Mouse (Mus musculus): ENCODE results near the gene Rnf39.

The Rnf39 gene

DNA sequence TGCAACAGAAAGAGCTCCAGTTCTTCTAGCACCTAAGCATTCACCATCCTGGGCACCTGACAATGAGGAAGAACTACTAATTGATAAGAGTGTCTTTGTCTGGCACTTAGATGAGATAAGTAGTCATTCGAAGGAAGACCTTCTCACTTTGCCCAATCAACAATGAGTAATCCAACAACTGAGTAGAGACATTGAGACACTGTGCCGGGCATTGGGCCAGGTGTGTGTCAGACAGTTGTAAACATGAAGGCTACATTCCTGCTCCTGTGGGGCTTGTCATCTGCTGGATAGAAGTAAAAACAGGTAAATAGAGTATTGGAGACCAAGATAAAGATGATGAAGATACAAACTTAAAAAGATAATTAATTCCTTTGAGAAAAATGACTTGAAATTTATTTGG lies 4.7 kb upstream of the Rnf39 start:
- DNase-seq (ENCODE audit: extremely low read depth, insufficient read length, low spot score), result no peak

DNA sequence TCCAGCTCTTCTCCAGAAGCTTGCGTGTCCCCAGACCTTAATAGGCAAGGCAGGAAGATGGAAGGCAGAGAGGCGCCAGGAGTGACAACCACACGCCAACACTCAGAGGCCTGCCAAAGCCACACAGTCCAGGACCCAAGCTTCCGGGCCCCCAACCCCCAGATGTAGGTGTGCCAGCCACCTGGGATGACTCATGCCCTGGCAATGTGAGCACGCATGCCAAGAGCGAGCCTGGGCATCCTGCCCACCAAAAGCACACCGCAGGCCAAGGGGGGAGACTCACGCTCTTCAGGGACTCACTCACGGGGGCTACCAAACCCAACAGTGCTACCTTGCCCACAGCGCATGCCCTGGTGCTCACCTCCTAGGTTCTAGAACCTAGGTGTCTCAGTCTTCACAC lies 327 bp upstream of the Rnf39 start:
- DNase-seq (ENCODE audit: extremely low read depth, insufficient read length, low spot score), result peak; percentile 93

DNA sequence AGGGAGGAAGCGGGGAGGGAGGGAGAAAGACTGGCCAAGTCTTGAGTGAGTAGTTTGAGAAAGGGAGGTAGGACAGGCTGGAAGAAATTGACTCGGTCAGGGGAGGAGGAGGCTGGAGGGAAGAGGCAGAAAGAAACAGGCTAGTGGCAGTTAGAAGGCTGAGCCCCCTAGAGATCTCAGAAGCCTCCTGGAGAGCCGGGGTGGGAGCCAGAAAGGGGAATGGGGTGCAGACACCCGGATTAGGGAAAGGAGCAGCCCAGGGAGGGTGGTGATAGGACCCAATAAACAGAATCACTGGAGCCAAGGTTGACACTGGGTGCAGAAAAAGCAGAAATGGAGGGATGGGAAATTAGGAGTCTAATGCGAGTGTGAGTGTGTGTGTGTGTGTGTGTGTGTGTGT lies 973 bp downstream of the Rnf39 start:
- DNase-seq (ENCODE audit: extremely low read depth, insufficient read length, low spot score), result no peak

DNA sequence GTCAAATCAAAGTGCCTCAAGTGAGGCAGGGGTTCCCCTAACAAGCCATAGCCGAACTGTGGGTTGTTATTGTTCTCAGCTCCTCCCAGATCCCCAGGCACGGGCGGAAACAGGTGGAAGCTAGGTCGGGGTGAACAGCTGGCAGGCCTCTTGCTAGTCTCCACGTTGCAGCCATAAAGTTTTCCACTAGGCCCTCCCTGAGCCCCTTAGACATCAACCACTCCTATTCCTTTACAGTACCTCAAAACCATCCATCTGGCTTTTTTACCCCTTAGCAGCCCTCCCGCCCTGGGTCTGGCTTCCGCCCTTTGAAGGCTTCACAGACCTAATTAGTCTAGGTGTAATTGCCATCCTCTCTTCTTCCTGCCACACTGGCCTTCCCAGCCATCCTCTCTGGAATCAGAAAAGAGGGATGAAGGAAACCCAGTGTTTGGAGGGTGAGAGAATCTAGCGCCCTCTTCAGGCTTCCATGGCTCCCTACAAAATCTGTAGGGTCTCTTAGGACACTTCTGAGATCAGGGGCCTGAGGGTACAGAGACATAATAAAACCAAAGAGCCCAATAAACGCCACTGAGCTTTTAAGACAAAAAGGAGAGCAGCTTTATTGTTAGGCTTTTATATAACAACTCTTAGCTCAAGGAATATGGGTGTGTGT lies 1.5 kb downstream of the Rnf39 start:
- peak; percentile 47 for DNase-seq (ENCODE audit: extremely low read depth, insufficient read length, low spot score)

DNA sequence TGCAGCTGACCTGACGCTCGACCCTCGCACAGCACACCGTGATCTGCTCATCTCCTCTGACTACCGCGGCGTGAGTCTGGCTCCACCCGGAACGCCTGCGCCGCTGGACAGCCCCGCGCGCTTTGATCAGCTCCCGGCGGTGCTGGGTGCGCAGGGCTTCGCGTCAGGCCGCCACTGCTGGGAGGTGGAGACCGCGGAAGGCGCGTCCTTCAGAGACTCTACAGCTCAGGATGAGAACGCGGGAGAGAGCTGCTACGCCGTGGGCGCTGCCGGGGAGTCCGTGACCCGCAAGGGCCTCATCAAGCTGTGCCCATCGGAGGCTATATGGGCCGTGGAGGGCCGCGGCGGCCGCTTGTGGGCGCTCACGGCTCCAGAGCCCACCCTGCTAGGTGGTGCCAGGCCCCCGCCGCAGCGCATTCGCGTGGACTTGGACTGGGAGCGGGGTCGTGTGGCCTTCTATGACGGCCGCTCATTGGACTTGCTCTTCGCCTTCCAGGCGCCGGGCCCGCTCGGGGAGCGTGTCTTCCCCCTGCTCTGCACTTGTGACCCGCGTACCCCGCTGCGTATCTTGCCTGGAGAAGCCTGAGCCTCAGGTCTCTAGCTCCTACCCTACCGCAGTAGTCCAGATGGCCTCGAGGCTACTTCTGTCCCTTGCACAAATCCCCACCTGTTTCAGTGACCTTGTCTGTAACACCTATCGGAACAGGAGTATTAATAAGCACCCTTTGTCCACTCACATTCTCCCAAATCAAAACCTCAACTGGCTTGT lies 4.5 kb downstream of the Rnf39 start:
- peak; percentile 35 for DNase-seq (ENCODE audit: extremely low read depth, insufficient read length, low spot score)

DNA sequence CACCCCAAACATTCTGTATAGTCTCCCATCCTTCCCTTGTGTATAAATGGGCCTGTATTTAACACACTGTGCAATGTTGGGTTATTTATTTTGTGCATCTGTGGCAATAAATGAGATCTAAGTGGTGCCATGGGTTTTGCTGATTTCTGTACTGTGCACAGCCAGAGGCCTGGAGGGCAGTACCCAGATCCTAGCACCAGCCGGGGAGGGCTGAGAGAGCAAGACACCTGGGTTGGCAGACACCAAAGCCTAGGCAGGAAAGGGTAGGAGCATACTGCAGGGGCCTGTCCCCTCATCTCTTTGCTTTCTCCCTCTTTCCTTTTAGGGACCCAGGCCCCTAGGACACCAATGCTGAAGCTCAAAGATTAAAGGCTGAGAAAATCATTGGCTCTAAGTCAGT lies 5.6 kb downstream of the Rnf39 start:
- DNase-seq (ENCODE audit: extremely low read depth, insufficient read length, low spot score), result no peak

DNA sequence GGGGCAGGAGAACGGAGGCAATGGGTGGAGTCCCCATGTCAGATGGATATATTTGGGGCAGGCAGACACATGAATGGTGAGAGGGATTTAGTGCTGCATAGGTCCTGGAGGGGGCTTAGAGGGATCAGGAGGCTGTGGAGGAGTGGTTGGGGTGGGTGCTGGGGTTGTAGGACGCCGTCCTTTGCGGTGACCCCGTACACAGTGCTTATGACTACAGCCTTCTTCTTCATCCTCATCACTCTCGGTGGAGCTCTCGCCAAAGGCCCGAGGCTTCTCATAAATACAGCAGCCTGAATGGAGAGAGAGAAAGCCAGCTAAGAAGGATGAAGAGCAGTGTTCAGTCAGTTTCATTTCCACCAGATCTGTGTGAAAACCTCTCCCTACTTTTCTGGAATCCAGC lies 6.5 kb downstream of the Rnf39 start:
- no peak for DNase-seq (ENCODE audit: extremely low read depth, insufficient read length, low spot score)

DNA sequence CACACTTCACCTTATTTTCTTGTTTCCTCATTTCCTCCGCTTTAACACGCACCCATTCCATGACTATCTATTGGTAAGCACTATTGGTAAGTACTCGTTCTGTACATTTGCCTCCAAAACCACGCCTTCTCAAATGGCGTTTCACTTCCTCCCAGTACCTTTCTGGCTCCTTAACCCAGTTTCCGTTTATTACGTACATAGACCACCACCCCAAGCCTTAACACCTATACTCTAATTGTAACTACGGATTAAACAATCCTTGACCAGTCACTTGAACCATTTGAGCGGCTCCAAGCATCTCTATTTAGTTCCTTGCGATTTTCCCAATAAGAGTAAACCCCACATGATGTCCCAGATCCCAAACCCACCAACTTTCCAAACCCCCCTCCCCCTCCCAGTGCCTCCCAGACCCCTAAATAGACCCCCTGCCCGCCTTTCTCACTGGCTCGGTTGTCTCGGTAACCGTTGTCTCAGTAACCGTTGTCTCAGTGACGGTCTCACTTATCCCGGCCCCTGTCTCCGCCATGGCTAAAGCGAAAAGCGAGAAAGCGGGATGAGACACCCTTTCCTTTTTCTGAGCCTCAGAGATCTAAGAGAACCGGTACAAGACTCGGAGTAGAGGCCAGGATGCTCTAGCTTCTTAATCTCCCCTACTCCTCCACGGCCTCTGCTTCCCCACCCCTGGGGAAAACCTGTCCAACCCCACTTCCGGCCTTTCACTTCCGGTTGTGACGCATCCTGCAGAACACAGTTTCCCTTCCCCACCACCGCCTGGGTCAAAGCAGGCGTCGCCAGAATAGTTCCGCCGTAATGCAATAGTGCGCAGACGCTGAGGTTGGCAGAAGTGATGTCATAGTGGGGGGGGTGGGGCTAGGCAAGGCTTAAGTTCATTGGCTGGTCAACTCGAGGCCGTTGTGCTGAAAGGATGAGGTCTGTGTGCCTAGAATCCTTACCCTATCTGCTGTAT lies 8.5 kb downstream of the Rnf39 start, which contains the start of gene Ppp1r11:
TSS of gene Ppp1r11 (minus strand) at position 761 of the 967 bp plus-strand sequence.
- DNase-seq (ENCODE audit: extremely low read depth, insufficient read length, low spot score), result peak; percentile 92

DNA sequence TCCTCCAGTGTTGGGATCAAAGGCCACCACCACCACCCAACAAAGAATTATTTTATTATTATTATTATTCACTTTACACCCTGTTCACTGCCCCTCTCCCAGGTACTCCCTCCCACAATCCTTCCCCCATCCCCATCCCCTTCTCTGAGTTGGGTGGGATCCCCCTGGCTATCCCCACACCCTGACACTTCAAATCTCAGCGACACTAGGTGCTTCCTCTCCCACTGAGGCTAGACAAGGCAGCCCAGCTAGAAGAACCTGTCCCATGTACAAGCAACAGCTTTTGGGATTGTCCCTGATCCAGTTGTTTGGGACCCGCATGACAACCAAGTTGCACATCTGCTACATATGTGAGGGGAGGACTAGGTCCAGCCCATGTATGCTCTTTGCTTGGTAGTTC lies 9.9 kb downstream of the Rnf39 start:
- no peak for DNase-seq (ENCODE audit: extremely low read depth, insufficient read length, low spot score)

DNA sequence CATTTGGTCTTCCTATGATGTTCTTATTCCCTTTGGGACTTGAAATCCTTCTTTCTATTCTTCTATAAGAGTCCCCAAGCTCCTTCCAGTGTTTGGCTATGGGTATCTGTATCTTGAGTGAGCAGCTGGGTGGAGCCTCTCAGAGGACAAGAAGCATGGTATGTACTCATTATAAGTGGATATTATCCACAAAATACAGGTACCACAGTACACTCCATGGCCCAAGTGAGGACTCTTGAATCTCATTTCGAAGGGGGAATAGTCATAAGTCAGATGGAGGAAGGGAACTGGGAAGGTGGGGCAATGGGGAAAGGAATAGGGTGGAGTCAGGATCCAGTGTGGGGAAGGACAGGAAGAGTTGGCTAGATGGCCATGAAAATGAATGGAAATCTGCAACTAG lies 10.3 kb downstream of the Rnf39 start:
- DNase-seq (ENCODE audit: extremely low read depth, insufficient read length, low spot score), result no peak

DNA sequence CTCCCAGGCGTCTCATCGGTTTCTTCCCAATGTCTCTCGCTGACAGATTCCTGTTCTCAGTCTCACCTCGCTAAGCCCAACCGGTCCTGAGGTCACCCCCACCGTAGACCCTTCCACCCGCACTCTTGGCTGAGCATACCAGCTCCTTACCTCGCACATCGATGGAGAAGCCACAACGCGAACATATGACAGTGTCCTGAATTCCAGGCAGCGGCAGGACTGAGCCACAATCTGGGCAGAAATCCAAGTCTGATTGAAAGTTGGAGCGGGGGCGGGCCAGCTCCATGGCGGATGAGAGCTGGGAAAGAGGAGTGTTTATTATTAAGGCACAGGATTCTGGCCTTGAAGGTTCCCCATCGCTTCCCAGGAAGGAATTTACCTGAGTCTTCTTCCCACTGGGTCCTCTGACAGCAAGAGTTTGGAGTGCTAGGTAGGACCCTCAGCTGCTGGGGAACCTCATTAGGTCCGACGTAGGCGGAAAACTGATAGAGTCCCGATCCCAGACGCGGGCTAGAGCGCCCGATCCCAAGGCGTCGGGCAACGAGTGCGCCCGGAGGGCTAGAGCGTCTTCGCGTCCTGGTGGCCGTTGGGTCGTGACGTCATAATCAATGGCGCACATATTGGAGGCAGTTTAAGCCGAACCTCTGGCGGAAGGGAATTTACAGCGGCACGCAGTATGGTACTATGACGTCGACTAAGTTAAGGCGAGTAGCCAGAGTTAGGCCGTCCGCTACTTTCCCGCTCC lies 15.5 kb downstream of the Rnf39 start, which contains the start of the genes Znrd1 and Znrd1as:
TSS of gene Znrd1 (minus strand) at position 561 of the 745 bp plus-strand sequence.
TSS of gene Znrd1as (plus strand) at position 594 of the 745 bp plus-strand sequence.
- DNase-seq (ENCODE audit: extremely low read depth, insufficient read length, low spot score), result peak; percentile 95

DNA sequence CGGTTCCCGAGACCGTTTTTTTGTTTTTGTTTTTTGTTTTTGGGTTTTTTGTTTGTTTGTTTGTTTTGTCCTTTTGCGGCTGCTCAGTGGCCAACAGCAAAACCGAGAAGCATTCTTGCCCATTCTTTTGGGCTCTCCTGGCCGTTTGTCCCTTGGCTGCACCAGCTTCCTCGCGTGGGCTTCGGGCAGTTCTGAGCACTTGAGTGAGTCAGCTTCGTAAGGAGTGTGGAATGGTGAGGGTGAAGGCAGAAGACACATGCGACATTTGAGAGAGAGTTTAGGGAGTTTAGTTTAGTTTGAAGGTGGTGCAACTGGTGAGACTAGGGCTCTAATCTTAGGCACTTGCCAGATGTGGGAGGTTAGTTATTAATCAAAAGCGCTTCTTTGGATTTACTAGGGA lies 16.2 kb downstream of the Rnf39 start:
- DNase-seq (ENCODE audit: extremely low read depth, insufficient read length, low spot score), result peak; percentile 33

DNA sequence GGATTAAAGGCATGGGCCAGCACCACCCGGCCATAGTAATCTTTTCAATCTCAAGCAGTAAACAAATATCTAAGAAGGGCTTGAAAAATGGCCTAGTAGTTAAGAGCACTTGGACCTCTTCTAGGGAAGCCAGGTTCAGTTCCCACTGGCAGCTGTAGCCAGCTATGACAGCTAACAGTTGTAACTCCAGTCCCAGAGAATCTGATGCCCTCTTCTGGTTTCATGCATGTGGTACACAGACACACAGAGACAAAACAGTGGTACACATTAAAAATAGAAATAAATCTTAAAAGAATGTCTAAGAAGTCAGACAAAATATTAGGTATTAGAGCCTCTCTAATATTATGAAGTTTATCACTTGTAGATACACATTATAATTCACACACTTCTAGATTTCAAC lies 18.4 kb downstream of the Rnf39 start:
- DNase-seq (ENCODE audit: extremely low read depth, insufficient read length, low spot score), result no peak

DNA sequence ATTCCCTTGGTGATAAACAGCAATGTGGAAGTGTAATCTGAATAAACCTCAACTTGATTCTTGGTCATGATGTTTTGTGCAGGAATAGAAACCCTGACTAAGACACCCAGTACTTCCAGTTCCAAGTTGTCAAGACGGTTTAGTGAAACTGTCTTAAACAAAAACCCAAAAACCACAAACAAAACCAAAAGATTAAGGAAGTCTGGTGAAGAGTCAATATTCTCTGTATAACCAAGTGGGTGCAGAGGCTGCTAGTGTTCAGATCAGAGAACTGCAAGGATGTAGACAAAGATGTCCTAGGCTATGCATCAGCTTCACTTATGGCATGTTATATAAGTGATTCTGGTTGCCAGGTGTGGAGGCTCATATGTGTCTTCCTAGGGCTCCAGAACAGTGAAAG lies 24.2 kb downstream of the Rnf39 start:
- DNase-seq (ENCODE audit: extremely low read depth, insufficient read length, low spot score), result no peak

DNA sequence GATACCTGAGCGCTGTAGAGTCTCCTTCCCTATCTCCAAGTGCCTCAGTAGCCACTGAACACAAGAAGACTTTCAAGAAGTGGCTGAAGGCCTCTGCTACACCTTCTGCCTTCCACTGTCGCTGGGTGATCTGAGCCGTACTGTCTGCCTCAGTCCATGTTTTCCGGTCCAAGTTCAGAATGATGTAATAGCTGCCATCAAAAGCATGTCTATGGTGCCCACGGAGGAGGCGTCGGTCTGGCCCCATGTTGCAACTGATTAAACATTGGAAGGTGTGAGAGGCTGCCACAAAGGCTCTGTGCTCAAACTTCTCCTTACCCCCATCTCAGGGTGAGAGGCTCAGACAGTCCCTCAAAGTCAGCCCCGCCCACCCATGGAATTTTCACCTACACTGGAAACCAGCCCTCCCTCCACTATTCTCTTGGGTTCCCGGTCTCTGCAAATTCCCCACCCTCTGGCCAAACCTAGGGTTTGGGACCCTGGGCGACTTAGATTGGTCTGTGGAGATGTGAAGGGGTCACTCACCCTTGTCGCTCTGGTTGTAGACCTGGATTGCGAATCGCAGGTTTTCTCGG lies 27.7 kb downstream of the Rnf39 start:
- no peak for DNase-seq (ENCODE audit: extremely low read depth, insufficient read length, low spot score)

DNA sequence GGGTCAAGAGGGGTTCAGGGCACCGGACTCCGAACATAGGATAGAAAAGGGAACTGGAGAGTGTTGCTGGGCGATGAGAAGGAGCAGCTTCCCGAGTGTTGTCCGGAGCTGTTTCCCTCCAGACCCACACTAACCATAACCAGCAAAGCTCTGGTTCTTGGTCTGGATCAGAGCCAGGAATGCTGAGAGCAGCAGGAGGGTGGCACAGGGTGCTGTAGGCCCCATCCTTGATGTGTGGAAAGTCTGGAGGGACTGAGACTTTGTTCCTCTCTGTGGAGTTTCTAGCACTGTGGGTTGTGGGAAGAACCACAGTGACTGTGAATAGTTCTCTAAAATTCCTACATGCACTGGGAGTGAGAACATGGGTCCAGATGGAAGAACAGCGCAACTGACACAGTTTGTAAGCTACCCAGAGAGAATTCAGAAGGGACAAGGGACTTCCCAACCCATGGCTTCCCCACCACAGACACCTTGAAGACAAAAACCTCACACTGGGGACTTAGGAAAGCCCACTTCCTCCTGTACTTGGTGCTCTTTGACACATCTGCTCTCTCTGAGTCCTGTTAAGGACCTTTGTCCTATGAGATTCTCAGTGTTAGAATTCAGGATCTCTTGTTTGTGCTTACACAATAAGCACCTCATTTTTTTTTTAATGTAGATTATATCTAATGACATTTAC lies 28.6 kb downstream of the Rnf39 start:
- no peak for DNase-seq (ENCODE audit: extremely low read depth, insufficient read length, low spot score)

DNA sequence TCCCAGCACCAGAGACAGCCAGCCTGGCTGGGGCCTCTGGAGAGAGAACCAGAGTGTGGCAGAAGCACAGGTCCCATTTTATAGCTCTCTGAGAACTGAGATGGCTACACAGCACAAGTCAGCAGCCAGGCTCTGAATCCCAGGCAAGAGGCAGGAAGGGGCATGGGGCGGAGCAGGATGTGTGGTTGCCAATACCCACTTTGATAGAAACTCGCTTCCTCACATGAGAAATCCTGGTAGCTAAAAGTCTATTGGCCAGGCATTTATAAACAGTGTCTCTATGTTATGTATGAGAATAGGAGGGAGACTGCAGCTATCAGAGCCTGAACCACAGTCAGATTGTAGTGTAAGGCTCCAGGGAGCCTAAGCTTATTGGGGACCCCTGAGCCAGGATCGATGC lies 30.1 kb downstream of the Rnf39 start:
- DNase-seq (ENCODE audit: extremely low read depth, insufficient read length, low spot score), result no peak

DNA sequence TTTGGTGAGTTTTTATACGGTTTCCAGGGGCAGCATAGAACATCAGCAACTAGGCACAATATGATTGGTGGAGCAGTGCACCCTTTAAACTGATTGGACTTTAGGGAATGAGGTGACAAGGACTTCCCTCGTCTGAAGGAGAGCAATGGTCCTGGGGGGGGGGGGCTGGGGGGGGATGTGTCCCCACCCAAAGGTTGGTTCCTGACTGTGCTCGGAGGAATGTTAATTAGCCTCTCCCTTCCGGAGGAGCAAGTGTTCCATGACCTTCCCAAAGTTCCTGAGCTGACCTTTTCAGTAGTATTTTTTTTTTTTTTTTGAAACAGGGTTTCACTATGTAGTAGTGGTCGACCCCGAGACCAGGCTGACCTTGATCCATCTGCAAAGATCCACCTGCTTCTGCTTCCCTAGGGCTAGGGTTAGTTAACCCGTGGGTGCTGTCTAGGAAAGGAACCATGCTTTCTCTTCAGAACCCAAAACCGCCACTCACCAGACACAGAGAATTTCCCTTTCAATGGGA lies 30.6 kb downstream of the Rnf39 start:
- peak; percentile 66 for DNase-seq (ENCODE audit: extremely low read depth, insufficient read length, low spot score)

DNA sequence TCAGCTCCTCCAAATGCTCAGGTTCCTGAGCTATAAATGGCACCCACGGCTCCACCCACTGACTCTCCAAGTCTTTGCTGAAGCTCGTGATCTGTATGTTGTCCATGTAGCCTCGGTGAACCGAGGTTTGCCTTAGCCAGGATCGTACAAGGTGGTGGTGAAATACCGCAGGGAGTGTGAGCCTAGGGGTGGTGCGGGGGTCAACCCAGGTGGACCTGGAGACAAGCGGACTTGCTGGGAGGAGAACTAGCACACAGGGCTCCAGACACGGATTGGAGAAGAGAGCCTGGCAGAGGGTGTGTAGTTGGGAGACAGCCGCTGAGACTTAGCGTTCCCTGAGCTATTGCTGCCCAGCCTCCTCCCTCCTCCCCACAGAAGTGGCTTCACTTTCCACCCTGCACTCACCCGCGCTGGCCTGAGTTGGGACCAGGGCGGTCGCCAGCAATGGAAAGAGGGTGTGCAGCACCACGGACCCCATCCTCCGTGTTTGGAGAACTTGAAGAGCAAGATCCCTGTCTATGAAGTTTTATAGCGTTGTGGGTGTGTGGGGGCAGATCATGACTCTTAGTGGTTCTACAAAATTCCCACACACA lies 38.6 kb downstream of the Rnf39 start, which contains the start of gene 2410137M14Rik:
TSS of gene 2410137M14Rik (minus strand) at position 17 of the 593 bp plus-strand sequence.
- DNase-seq (ENCODE audit: extremely low read depth, insufficient read length, low spot score), result no peak
